ENCODE assay signal across 19 mouse cellular contexts in genomic region chr4:97973064-97973463, GRCm38 (mm10).
"Had no signal": no experiment of that assay in that cellular context is flagged by ENCODE, and none has a peak within 500 bp of the region (broad histone marks: within the 10 kb centered on the region; RNA-seq: fewer than 3 reads in every experiment).

No protein-coding gene starts in this region.

- DNase-seq: kidney, postnatal 10 days; kidney, postnatal 36 days; left cerebral cortex, postnatal 4 days; liver, embryonic 13.5 days; lung, embryonic 14.5 days; lung, postnatal 10 days; lung, postnatal 36 days; retina, postnatal 1 day; right cerebral cortex, postnatal 25 days; spleen, adult 18-20 months; thymus, postnatal 25 days had no signal

- H3K4me3 ChIP-seq: liver, embryonic 13.5 days; megakaryocyte, embryonic 14.5 days; midbrain, embryonic 10.5 days; midbrain, embryonic 13.5 days; myocyte; neural tube, embryonic 13.5 days; stomach, embryonic 15.5 days had no signal

- H3K4me2 ChIP-seq: liver, embryonic 13.5 days; lung, embryonic 14.5 days; midbrain, embryonic 13.5 days; neural tube, embryonic 13.5 days; stomach, embryonic 15.5 days had no signal

- H3K9me3 ChIP-seq: liver, embryonic 13.5 days; megakaryocyte, embryonic 14.5 days; midbrain, embryonic 10.5 days; midbrain, embryonic 13.5 days; neural tube, embryonic 13.5 days; stomach, embryonic 15.5 days had no signal

- ATAC-seq: intestine, postnatal 0 days; midbrain, embryonic 13.5 days; midbrain, embryonic 16.5 days had no signal

- H3K4me1 ChIP-seq: liver, embryonic 13.5 days; megakaryocyte, embryonic 14.5 days; midbrain, embryonic 10.5 days; midbrain, embryonic 13.5 days had no signal

- H3K27me3 ChIP-seq: liver, embryonic 13.5 days; midbrain, embryonic 13.5 days; neural tube, embryonic 13.5 days; stomach, embryonic 15.5 days had no signal

- H3K27ac ChIP-seq: liver, embryonic 13.5 days; midbrain, embryonic 10.5 days; midbrain, embryonic 13.5 days; stomach, embryonic 15.5 days had no signal

- H3K36me3 ChIP-seq: liver, embryonic 13.5 days; midbrain, embryonic 10.5 days; midbrain, embryonic 13.5 days; neural tube, embryonic 13.5 days; stomach, embryonic 15.5 days had no signal

- H3K9ac ChIP-seq: liver, embryonic 13.5 days; lung, embryonic 14.5 days; midbrain, embryonic 13.5 days; neural tube, embryonic 13.5 days; stomach, embryonic 15.5 days had no signal
